Mouse (Mus musculus): Measurements from ENCODE around the gene Pyroxd2. TPM values are rescaled to one million over a fixed set of nuclear protein-coding genes. Genes with fewer than 3 reads are reported as not detected.

Gene Pyroxd2
- 2.7 and 2.9 TPM in 2 replicates for polyA plus RNA-seq (2015; fragmentation: Nextera tagmentation; extraction: Ambion mirVana)

DNA sequence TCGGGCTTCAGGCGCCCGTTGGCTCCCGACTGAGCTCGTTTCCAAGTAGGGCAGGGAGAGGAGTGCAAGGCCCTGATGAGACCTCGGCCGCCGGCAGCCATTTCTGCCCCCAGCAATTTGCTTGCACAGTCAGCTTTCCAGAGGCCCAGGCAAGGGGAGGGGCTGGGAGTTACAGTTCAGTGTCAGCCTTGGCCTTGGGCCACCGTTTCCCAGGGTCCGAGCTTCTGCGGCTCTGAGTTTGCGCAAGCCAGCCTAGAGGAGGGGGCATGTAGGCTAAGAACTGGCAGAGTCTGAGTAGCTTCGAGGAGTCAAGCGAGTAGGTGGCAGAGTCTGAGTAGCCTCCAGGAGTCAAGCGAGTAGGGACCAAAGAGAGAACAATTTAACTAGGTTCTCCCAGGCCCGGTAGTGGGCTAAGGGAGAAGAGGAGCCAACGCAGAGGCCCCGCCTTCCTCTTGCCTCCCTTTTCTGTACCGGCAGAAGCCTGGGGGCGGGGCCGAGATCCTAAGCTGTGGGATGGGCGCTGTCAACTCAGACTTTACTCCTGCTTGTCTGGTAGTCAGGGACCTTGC, at the start of gene Pyroxd2:
TSS of gene Pyroxd2 (minus strand) at position 413 of the 569 bp plus-strand sequence.

DNA sequence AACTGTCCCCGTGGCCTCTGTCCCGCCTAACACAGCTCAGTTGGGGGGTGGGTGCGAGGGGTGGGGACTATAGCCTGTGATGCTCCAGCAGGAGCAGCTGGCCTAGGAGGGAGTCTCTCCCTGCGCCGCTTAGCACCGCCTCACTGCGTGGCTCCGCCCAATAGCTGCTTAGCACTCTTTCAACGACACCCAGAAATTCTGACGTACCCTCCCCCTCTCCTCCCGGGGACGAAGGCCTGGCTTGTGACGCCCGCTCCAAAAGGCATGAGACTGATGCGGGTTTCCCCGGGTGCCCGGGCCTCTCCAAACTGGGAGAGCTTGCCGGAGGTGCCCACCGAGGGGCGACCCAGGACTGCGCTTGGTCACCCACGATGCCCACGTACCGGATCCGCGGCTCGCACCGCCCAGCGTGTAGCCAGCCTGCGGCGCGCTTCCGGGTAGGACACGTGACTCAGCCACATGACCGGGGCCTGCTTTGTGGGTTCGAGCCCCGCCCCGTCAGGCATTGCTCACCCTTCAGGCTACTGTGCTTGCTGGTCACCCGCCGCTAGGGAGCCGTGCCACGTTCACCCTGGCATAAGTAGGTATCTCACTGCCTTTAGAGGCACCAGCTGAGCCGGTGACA, 27.1 kb upstream of the Pyroxd2 start, which contains the start of gene Hps1:
TSS of gene Hps1 (minus strand) at position 448 of the 625 bp plus-strand sequence.

Other genes starting within 250 kb of the Pyroxd2 start
- 11.5 and 14.1 TPM in 2 replicates for gene R3hcc1l, start 234.0 kb downstream of the Pyroxd2 start, polyA plus RNA-seq (2015; fragmentation: Nextera tagmentation; extraction: Ambion mirVana)
- gene Loxl4, start 140.0 kb downstream of the Pyroxd2 start, polyA plus RNA-seq (2015; fragmentation: Nextera tagmentation; extraction: Ambion mirVana): 4.3 and 6.3 TPM in 2 replicates
- gene Hps1, start 27.2 kb upstream of the Pyroxd2 start, polyA plus RNA-seq (2015; fragmentation: Nextera tagmentation; extraction: Ambion mirVana): 12.8 and 14.0 TPM in 2 replicates